Mouse (Mus musculus): Measurements from ENCODE around the gene R3hdml. TPM values are rescaled to one million over a fixed set of nuclear protein-coding genes. Genes with fewer than 3 reads are reported as not detected.

Gene R3hdml
- total and polyA plus RNA-seq, 3 experiments, result not detected

GRCm38 (mm10) chr2:163472466-163472851 is 19.7 kb upstream of the R3hdml start, which contains the start of gene Fitm2:
TSS of gene Fitm2 (minus strand) at chr2:163472629.
- H3K27ac ChIP-seq (ENCODE audit: insufficient read depth, low read depth), result no peak within 1 kb of the TSS
- dilution Hi-C loops (cut with MboI; ENCODE audit: extremely low pct_ligation_motif_present, extremely low pct_unique_long_range_greater_than_20kb, low sequenced_read_pairs) (no loop called here), in situ Hi-C loops (cut with MboI; ENCODE audit: low pct_ligation_motif_present, low pct_unique_long_range_greater_than_20kb, low sequenced_read_pairs) (no loop called here)
- H3K4me3 ChIP-seq (replicated peaks in 1 of 3; ENCODE audit: low read depth in 2 of 3, low read length in 2 of 3, poor library complexity in 1 of 3), result peak within 1 kb of the TSS; percentile 67 to 94 (median 78)
- H3K4me1 ChIP-seq (ENCODE audit: control insufficient read depth in 1 of 2, insufficient read depth in 2 of 2), result peaks cover 0 to 14% of the 10 kb centered on the region in 2 experiments; a peak in 3 of 4 replicates
- peak within 1 kb of the TSS; percentile 45 for H3K9ac ChIP-seq (ENCODE audit: insufficient read depth, low read depth)
- no peaks in the 10 kb centered on the region for H3K9me3 ChIP-seq (replicated peaks; ENCODE audit: low read length)
- no peaks in the 10 kb centered on the region for H3K79me2 ChIP-seq (replicated peaks; ENCODE audit: control insufficient read depth, extremely low read depth, insufficient read depth, poor library complexity, severe bottlenecking)
- H3K4me2 ChIP-seq (ENCODE audit: insufficient read depth, low read depth, poor library complexity, severe bottlenecking), result peak within 1 kb of the TSS; percentile 60
- H3K36me3 ChIP-seq (replicated peaks in 1 of 2; ENCODE audit: control insufficient read depth in 1 of 2, insufficient read depth in 1 of 2, low read length in 1 of 2), result peaks cover 10 to 30% of the 10 kb centered on the region in 2 experiments
- TF ChIP-seq USF2 (conservative IDR thresholded peaks at IDR 0.05; ENCODE audit: low read depth, low read length), result no peak; the same call in 1 of the 2 replicates
- no peak for TF ChIP-seq ETS1 (conservative IDR thresholded peaks at IDR 0.05; ENCODE audit: low read depth, low read length)
- no peak; the same call in 1 of the 2 replicates for TF ChIP-seq GABPA (IDR thresholded peaks at IDR 0.05; ENCODE audit: insufficient replicate concordance, low read depth, low read length)
- peak; percentile 38 for TF ChIP-seq RAD21 (IDR thresholded peaks at IDR 0.05; ENCODE audit: low read depth, low read length)
- TF ChIP-seq POLR2A (IDR thresholded peaks at IDR 0.05; ENCODE audit: low read depth, low read length), result peak; percentile 82
- TF ChIP-seq MYC (IDR thresholded peaks at IDR 0.05; ENCODE audit: low read depth, low read length), result peak; percentile 82
- TF ChIP-seq SIN3A (IDR thresholded peaks at IDR 0.05; ENCODE audit: low read length), result peak; percentile 89
- TF ChIP-seq EP300 (IDR thresholded peaks at IDR 0.05; ENCODE audit: low read length), result no peak
- TF ChIP-seq ELF1 (IDR thresholded peaks at IDR 0.05; ENCODE audit: low read depth, low read length), result peak; percentile 74
- TF ChIP-seq MEF2A (IDR thresholded peaks at IDR 0.05; ENCODE audit: borderline replicate concordance, low read depth, low read length), result peak; percentile 84
- TF ChIP-seq BHLHE40 (IDR thresholded peaks at IDR 0.05; ENCODE audit: low read depth, low read length), result 0 out of 2 replicates have a peak, but pooled peaks have one; percentile 34
- peak; percentile 75 for TF ChIP-seq IRF4 (IDR thresholded peaks at IDR 0.05; ENCODE audit: low read depth, low read length)
- TF ChIP-seq NELFE (IDR thresholded peaks at IDR 0.05; ENCODE audit: low read depth, low read length), result peak; percentile 79
- no peak for TF ChIP-seq USF1 (IDR thresholded peaks at IDR 0.05; ENCODE audit: low read depth, low read length)
- no peak for TF ChIP-seq POLR2AphosphoS2 (IDR thresholded peaks at IDR 0.05; ENCODE audit: low read depth, low read length)
- no peak for TF ChIP-seq CHD1 (IDR thresholded peaks at IDR 0.05; ENCODE audit: low read depth, low read length)
- peak; percentile 85 for TF ChIP-seq TCF12 (IDR thresholded peaks at IDR 0.05; ENCODE audit: low read depth, low read length)
- TF ChIP-seq MAZ (IDR thresholded peaks at IDR 0.05; ENCODE audit: low read depth, low read length), result peak; percentile 56; the same call in 1 of the 2 replicates
- TF ChIP-seq NRF1 (IDR thresholded peaks at IDR 0.05; ENCODE audit: low read depth, low read length), result peak; percentile 96
- no peak for TF ChIP-seq E2F4 (IDR thresholded peaks at IDR 0.05; ENCODE audit: insufficient replicate concordance, low read depth, low read length)
- peak; percentile 73; the same call in 1 of the 2 replicates for TF ChIP-seq KAT2A (IDR thresholded peaks at IDR 0.05; ENCODE audit: insufficient replicate concordance, low read length)
- no peak for TF ChIP-seq PAX5 (IDR thresholded peaks at IDR 0.05; ENCODE audit: low read length)
- TF ChIP-seq ZNF384 (IDR thresholded peaks at IDR 0.05; ENCODE audit: low read depth, low read length), result no peak
- TF ChIP-seq ZMIZ1 (IDR thresholded peaks at IDR 0.05; ENCODE audit: low read depth, low read length), result no peak
- TF ChIP-seq CTCF (conservative IDR thresholded peaks at IDR 0.05 in 1 of 2, IDR thresholded peaks at IDR 0.05 in 1 of 2; ENCODE audit: low read depth in 2 of 2, low read length in 2 of 2), result peak; percentile 62 to 99
- no peak for TF ChIP-seq MAFK (IDR thresholded peaks at IDR 0.05; ENCODE audit: insufficient replicate concordance, low read length)
- peak; percentile 87 for TF ChIP-seq HCFC1 (IDR thresholded peaks at IDR 0.05; ENCODE audit: low read depth, low read length)
- TF ChIP-seq MAX (IDR thresholded peaks at IDR 0.05; ENCODE audit: low read length), result peak; percentile 89
- TF ChIP-seq TBP (conservative IDR thresholded peaks at IDR 0.05; ENCODE audit: low read depth, low read length), result peak; percentile 58; the same call in 1 of the 2 replicates
- TF ChIP-seq UBTF (IDR thresholded peaks at IDR 0.05; ENCODE audit: low read depth, low read length), result no peak
- peak; percentile 67 for TF ChIP-seq SMC3 (IDR thresholded peaks at IDR 0.05; ENCODE audit: low read depth, low read length)
- TF ChIP-seq JUN (IDR thresholded peaks at IDR 0.05; ENCODE audit: insufficient read depth, low read depth, low read length), result no peak
- no peak for TF ChIP-seq ZC3H11A (IDR thresholded peaks at IDR 0.05; ENCODE audit: low read depth, low read length)
- TF ChIP-seq MXI1 (IDR thresholded peaks at IDR 0.05; ENCODE audit: low read depth, low read length), result peak; percentile 94
- H3K27me3 ChIP-seq (replicated peaks), result peaks cover 30% of the 10 kb centered on the region
- peak; percentile 97 for DNase-seq (ENCODE audit: extremely low read depth)
